Mouse (Mus musculus) neural tube, embryonic 14.5 days (tissue): ENCODE results near the gene Rab3a. TPM values are rescaled to one million over a fixed set of nuclear protein-coding genes. Genes with fewer than 3 reads are reported as not detected.

ENCODE experiments used
- ATAC-seq: fragments of 200-750 bp; cut with Nextera tagmentation; 2 replicates; pipeline ENCODE4 v1.8.0; 2017; ENCODE audit warnings: low read depth, mild to moderate bottlenecking, moderate TSS enrichment, moderate library complexity
- H3K27ac ChIP-seq: fragments of 300-500 bp; sonication (generic); 2 replicates; pipeline ENCODE4 v1.5.1; 2014; ENCODE audit warnings: low read depth, mild to moderate bottlenecking, control low read depth, low read length, moderate library complexity, mixed read lengths
- H3K27me3 ChIP-seq: fragments of 300-500 bp; sonication (generic); 2 replicates; pipeline ENCODE4 v1.6.1; 2014; ENCODE audit warnings: low read length; ENCODE audit not compliant: control insufficient read depth, insufficient read depth
- H3K36me3 ChIP-seq: fragments of 300-500 bp; sonication (generic); 2 replicates; pipeline ENCODE4 v1.6.1; 2014; ENCODE audit warnings: low read length, mixed read lengths; ENCODE audit not compliant: control insufficient read depth, insufficient read depth
- H3K4me1 ChIP-seq: fragments of 300-500 bp; sonication (generic); 2 replicates; pipeline ENCODE4 v1.6.1; 2014; ENCODE audit warnings: low read length; ENCODE audit not compliant: control insufficient read depth, insufficient read depth
- H3K4me2 ChIP-seq: fragments of 300-500 bp; sonication (generic); 2 replicates; pipeline ENCODE4 v1.6.1; 2014; ENCODE audit warnings: mild to moderate bottlenecking, low read depth, low read length, control low read depth
- H3K4me3 ChIP-seq: fragments of 300-500 bp; sonication (generic); 2 replicates; pipeline ENCODE4 v1.5.1; 2014; ENCODE audit warnings: low read depth, low read length, control low read depth, mixed read lengths
- H3K9ac ChIP-seq: fragments of 300-500 bp; sonication (generic); replicated peaks from 2 replicates; pipeline ENCODE4 v1.6.1; 2014; ENCODE audit warnings: low read depth, mild to moderate bottlenecking, control low read depth, low read length, mixed read lengths
- H3K9me3 ChIP-seq: fragments of 300-500 bp; sonication (generic); 2 replicates; pipeline ENCODE4 v1.6.1; 2016; ENCODE audit warnings: low read length; ENCODE audit not compliant: control insufficient read depth
- WGBS: fragments of 180-500 bp; shearing (Covaris S2); extraction: QIAGEN DNeasy Blood & Tissue Kit; methylation state at CpG from one replicate; pipeline ENCODE4 v1.1.7; 2014; 5-methylcytosine and 5-hydroxymethylcytosine counted together
- polyA plus RNA-seq: library from polyadenylated mRNA; unstranded; fragments of >200 nt; fragmentation: Nextera tagmentation; extraction: Ambion mirVana; gene quantifications from 2 replicates; pipeline ENCODE4 v1.2.1, GENCODE M21; 2014

Gene Rab3a
- 570 and 690 TPM in 2 replicates for polyA plus RNA-seq

DNA sequence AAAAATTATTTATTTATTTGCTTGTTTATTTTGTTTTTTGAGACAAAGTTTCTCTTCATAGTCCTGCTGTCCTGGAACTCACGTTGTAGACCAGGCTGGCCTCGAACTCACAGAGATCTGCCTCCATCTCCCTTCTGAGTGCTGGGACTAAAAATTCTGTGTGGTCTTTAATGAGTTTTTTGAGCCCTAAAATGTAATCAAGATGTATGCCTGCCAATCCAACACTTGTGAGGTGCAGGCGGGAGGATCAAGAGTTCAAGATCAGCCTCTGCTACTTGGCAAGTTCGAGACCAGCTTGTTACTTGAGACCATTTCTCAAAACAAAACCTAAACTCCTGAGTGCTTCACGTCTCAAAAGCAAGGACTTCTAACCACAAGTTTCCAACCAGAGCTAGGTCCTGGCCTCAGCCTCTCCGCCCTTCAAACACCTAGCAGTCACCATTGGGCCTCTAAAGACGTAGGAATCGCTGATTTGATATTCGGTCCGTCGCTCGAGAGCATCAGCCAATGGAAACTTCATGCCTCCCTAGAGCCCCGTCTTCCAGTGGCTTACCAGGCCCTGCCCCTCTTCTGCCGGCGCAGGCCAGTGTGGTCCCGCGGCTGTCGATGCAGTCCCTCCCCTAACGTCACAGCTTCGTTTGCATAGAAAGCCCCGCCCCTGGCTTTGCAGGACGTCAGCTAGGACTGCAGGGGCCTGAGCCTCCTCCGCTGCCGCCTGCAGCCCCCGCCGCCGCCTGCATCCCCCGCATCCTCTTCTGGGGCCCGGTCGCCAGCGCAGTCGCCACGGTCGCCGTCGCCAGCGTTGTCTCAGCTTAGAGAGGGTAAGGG is at the start of gene Rab3a:
Gene Rab3a, plus strand, starts transcription at position 637 of the 828 bp plus-strand sequence.
- Histone ChIP-seq H3K36me3 (peaks cover 19% of the 10 kb centered on the region; the same call in 1 of the 2 replicates), H3K9me3 (no peaks in the 10 kb centered on the region), H3K4me2 (peak within 1 kb of the TSS; percentile 91), H3K4me3 (peak within 1 kb of the TSS; percentile 72), H3K4me1 (peaks cover 10% of the 10 kb centered on the region; the same call in 1 of the 2 replicates), H3K9ac (peak within 1 kb of the TSS; percentile 91), H3K27ac (peak within 1 kb of the TSS; percentile 95), H3K27me3 (no peaks in the 10 kb centered on the region; the same call in 1 of the 2 replicates)
- ATAC-seq, result peak; percentile 97
- WGBS, result 8% methylated on average over 37 of the region's 37 CpGs

DNA sequence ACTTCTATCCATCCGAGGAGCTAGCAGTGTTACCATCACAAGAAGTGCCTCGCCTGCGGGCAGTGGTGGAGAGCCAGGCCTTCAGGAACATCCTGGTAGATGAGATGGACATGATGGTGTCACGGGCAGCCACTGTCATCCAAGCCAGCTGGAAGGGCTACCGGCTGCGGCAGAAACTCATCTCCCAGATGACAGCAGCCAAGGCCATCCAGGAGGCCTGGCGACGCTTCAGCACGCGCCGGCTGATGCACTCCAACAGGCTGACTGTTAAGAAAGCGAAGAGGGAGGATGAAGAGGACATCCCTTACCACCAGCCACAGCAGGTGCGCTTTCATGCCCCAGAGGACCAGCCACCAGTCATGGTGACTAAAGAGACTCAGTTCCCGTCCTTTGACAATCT is 46.2 kb upstream of the Rab3a start:
- Histone ChIP-seq H3K27me3 (no peaks in the 10 kb centered on the region), H3K4me2 (no peak overlapping the region), H3K4me3 (no peak overlapping the region), H3K27ac (no peak overlapping the region), H3K36me3 (no peaks in the 10 kb centered on the region), H3K4me1 (no peaks in the 10 kb centered on the region; the same call in 1 of the 2 replicates), H3K9ac (no peak overlapping the region), H3K9me3 (no peaks in the 10 kb centered on the region)
- WGBS, result 93% methylated on average over 14 of the region's 14 CpGs
- ATAC-seq, result no peak

DNA sequence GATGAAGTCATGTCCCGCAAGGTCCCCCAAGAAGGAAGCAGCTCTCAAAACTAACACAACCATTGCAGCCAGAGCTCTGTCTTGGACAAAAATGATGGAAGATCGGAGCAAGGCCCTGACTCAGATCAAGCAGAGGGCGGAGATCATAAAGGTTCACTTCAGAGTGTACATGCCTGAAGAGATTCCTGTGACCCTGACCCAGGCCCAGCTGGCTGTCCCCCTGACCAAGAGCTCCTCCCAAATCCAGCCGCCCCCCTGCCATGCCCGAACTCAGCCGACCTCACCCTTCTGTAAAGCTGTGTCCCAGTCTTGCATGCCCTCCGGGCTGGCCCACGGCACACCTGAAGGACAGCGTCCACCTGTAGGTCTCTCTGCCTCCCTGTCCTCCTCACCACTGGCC is 44.7 kb upstream of the Rab3a start:
- H3K27ac ChIP-seq, result no peak overlapping the region
- H3K27me3 ChIP-seq, result no peaks in the 10 kb centered on the region
- no peak overlapping the region for H3K9ac ChIP-seq
- ATAC-seq, result no peak
- no peaks in the 10 kb centered on the region for H3K4me1 ChIP-seq
- no peak overlapping the region for H3K4me3 ChIP-seq
- H3K9me3 ChIP-seq, result no peaks in the 10 kb centered on the region
- no peaks in the 10 kb centered on the region for H3K36me3 ChIP-seq
- H3K4me2 ChIP-seq, result no peak overlapping the region
- 92% methylated on average over 9 of the region's 9 CpGs for WGBS

- no peak for ATAC-seq
- Histone ChIP-seq H3K27ac (no peak overlapping the region), H3K4me3 (no peak overlapping the region), H3K4me2 (no peak overlapping the region), H3K27me3 (no peaks in the 10 kb centered on the region), H3K9me3 (no peaks in the 10 kb centered on the region), H3K9ac (no peak overlapping the region), H3K4me1 (no peaks in the 10 kb centered on the region), H3K36me3 (no peaks in the 10 kb centered on the region)
- 94% methylated on average over 1 of the region's 1 CpGs for WGBS
These were observed 44.2 kb upstream of the Rab3a start for GRCm38 (mm10) chr8:70710296-70710695.

DNA sequence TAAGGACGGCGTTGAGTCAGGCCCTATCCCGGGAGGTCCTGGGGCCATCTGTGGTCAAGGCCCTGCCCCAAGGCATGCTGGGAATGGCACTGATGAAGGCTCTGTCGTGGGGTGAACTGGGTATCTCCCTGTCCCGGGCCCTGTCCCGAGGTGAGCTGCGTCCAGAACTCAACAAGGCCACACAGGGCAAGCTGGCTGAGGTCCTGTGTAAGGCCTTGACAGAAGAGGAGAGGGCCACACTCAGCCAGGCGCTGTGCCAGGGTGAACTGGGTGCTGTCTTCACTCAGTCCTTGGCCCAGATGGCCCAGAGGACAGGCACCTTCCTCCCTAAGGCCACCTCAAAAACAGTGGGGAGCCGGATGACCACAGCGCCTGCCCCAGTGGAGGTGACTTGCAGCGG is 43.4 kb upstream of the Rab3a start:
- no peaks in the 10 kb centered on the region for H3K36me3 ChIP-seq
- no peak overlapping the region for H3K9ac ChIP-seq
- no peak for ATAC-seq
- H3K9me3 ChIP-seq, result no peaks in the 10 kb centered on the region
- H3K4me1 ChIP-seq, result no peaks in the 10 kb centered on the region
- H3K27me3 ChIP-seq, result no peaks in the 10 kb centered on the region
- H3K27ac ChIP-seq, result no peak overlapping the region
- H3K4me3 ChIP-seq, result no peak overlapping the region
- no peak overlapping the region for H3K4me2 ChIP-seq
- 86% methylated on average over 11 of the region's 11 CpGs for WGBS

DNA sequence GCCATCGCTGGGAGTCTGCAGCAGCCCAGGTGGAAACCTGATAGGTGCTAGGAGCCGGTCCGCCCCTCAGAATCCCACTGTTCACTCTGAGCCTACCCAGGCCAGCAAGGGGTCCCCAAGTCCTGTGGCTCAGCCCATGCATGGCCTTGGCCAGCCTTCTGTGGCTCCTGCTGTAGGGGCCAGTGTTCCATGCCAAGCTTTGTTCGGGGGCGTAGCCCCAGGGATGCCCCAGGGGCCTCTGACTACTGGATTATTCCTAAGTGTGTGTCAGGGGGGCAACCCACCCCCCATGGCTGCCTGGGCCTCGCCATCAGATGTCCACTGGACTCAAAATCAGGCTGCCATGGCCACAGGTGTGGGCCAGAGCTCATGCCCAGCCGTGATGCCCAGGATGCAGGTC is 40.5 kb upstream of the Rab3a start:
- H3K27me3 ChIP-seq, result no peaks in the 10 kb centered on the region
- H3K9ac ChIP-seq, result no peak overlapping the region
- no peaks in the 10 kb centered on the region for H3K4me1 ChIP-seq
- H3K27ac ChIP-seq, result no peak overlapping the region
- H3K9me3 ChIP-seq, result no peaks in the 10 kb centered on the region
- no peak for ATAC-seq
- no peak overlapping the region for H3K4me3 ChIP-seq
- no peaks in the 10 kb centered on the region for H3K36me3 ChIP-seq
- H3K4me2 ChIP-seq, result no peak overlapping the region
- WGBS, result 81% methylated on average over 7 of the region's 7 CpGs

DNA sequence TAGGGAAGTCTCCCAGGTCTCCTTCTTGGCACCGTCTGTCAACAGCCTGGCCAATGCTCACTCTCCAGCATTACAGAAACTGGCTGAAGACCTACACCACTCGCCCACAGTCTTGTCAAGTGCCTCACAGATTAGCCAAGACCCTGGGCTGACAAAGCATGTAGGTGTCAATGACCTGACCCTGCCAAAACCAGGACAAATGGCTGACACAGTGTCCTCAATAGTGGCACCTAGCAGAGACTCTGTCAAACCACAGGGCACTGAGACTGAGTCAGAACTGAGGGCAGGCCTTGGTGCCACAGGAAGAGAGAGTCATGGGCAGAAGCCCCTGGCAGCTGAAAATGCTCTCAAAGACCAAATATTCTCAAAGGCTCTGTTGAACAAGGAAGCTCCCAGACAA is 39.4 kb upstream of the Rab3a start:
- Histone ChIP-seq H3K27me3 (no peaks in the 10 kb centered on the region), H3K9ac (no peak overlapping the region), H3K36me3 (no peaks in the 10 kb centered on the region), H3K4me2 (no peak overlapping the region), H3K4me1 (no peaks in the 10 kb centered on the region), H3K9me3 (no peaks in the 10 kb centered on the region), H3K27ac (no peak overlapping the region), H3K4me3 (no peak overlapping the region)
- 71% methylated on average over 2 of the region's 2 CpGs for WGBS
- ATAC-seq, result no peak

- H3K27ac ChIP-seq, result no peak overlapping the region
- WGBS, result 86% methylated on average over 40 of the region's 40 CpGs
- H3K4me1 ChIP-seq, result no peaks in the 10 kb centered on the region
These were observed 37.7 kb upstream of the Rab3a start for GRCm38 (mm10) chr8:70716521-70717400.

DNA sequence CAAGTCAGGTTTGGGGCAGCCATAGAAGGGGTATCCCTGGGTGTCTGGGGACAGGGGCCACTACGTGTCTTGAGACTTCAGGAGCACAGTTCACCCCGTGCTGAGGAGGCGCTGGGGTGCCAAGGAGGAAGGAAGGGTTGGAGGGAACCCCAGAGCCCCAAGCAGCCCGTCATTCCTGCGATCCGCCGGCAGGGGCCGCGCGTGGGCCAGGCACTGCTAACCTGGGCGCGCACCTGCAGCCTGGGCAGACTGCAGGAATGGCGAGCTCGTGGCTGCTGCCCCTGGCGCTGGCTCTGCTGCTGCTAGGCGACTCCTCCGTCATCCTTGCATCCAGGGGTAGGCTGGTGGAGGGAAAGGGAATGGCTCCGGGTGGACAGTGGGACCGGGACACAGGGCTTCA is 36.2 kb upstream of the Rab3a start, which contains the start of gene Gm3336:
Gene Gm3336, plus strand, starts transcription at position 247 of the 400 bp plus-strand sequence.
- WGBS, result 3% methylated on average over 19 of the region's 19 CpGs
- no peak within 1 kb of the TSS for H3K9ac ChIP-seq
- H3K4me3 ChIP-seq, result no peak within 1 kb of the TSS
- no peak within 1 kb of the TSS for H3K27ac ChIP-seq
- peak; percentile 42; the same call in 1 of the 2 replicates for ATAC-seq
- no peaks in the 10 kb centered on the region for H3K36me3 ChIP-seq
- no peak within 1 kb of the TSS for H3K4me2 ChIP-seq
- no peaks in the 10 kb centered on the region for H3K27me3 ChIP-seq
- H3K4me1 ChIP-seq, result no peaks in the 10 kb centered on the region
- H3K9me3 ChIP-seq, result no peaks in the 10 kb centered on the region

More at GRCm38 (mm10) chr8:70716521-70717400, 37.7 kb upstream of the Rab3a start:
- Histone ChIP-seq H3K27me3 (no peaks in the 10 kb centered on the region), H3K9me3 (no peaks in the 10 kb centered on the region), H3K36me3 (no peaks in the 10 kb centered on the region), H3K4me2 (no peak overlapping the region), H3K9ac (no peak overlapping the region), H3K4me3 (no peak overlapping the region)
- ATAC-seq, result no peak
